Mouse (Mus musculus): Measurements from ENCODE around the gene Lama5.

The Lama5 gene

DNA sequence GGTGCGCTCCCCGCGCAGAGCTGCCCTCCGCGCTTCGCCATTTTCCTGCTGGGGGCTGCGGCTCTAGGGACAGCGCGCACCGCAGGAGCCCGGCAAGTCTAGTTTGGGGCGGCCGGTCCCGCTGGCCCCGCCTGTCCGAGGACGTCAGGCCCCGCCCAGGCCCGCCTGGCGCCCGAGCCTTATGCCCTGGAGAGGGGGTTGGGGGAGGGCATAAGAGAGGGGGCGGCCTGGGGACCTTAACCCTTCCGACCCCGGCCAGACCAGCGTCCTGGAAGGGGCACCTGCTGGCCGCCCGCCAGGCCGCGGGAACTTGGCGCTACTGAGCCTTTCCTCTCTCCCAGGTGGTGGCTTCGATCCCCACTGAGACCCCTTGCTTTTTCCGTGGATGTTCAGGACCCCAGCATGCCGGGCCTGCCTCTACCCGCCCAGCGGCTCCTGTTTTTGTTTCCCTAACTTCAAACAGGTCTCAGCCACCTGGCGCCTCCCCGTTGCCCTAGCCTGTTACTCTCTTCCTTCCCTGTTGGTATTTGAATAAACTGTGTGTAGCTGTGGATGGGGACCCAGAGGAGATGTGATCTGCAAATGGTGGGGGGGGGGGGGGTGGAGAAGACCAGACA lies at the start of gene Lama5:
Lama5 (minus strand) TSS at position 98 of the 617 bp plus-strand sequence.
- DNase-seq (ENCODE audit: low spot score in 2 of 2), result peak in 1 of 2 experiments; percentile 49

DNA sequence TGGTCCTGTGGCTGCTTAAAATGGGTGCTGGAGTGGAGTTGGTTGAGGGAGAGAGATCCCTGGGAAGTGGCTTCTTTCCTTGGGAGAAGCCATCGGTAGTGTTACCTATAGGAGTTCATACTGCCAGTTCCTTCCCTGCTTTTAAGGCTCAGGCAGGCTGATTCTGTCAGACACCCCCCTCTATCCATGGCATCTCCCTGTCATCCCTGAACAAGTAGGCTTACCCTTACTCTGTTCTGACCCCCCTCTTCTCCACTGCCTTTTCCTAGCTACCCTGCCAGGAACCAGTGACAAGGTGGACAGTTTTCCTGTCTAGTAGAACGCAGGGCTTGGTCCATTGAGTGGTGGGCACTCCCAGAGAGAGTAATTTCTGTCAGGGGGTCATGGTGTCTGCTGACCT lies 48.9 kb upstream of the Lama5 start:
- no peak for DNase-seq (ENCODE audit: low spot score in 2 of 2)

DNA sequence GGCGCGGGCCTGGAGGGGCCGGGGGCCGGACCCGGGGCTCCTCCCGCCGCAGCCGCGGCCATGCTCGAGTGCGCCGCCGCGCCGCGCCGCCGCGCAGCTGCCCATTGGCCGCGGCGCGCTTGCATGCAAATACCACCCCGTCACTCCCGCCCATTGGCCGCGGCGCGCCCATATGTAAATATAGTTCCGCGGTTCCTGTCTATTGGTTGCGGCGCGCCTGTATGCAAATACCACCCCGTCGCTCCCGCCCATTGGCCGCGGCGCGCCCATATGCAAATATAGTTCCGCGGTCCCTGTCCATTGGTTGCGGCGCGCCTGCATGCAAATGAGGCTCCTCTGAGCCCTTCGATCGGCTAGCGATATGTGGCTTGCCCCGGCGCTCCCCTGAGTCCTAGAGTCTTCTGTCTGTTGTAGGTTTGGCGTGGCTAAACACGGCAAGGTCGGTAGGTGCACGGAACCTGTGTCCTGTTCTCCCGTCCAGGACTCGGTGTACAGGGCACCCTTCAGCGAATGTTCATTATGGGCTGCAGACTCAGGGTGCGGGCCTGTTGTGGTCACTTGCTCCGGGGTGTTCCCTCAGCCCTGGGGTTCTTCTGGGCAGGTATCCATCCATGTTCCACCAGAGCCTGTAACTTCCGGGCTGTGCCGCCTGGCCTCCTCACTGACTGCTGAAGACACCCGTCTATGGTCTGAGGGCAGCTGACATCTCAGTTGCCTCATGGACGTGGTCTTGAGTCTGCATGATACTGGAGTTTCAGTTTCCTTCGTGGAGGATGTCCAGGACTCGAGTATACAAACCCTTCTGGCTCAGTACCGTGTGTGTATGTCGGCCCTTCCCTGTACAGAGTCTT lies 48.0 kb upstream of the Lama5 start, which contains the start of gene Cables2:
Cables2 (minus strand) TSS at position 103 of the 851 bp plus-strand sequence.
- peak; percentile 96 to 98 for DNase-seq (ENCODE audit: low spot score in 2 of 2)

DNA sequence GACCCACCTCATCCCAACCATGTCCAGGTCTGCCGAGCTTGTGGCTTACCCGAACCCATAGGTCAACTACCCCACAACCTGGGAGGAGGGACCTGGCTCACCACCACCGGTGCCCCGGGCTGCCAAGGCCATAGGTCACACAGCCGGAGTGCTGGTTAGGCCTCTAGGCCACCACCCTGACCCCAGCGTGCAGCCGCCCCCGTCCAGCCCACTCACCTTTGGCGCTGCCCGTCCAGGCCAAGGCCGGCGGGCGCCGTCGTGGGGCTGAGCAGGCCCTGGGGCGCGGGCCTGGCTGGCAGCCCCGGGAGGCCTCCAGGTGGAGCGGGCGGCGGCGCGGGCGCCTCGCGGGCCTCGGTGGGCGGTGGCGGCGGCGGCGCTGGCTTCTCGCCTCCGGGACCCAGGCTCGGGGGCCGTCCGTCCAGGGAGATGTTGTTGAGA lies 47.2 kb upstream of the Lama5 start:
- DNase-seq (ENCODE audit: low spot score in 2 of 2), result peak; percentile 55 to 69

DNA sequence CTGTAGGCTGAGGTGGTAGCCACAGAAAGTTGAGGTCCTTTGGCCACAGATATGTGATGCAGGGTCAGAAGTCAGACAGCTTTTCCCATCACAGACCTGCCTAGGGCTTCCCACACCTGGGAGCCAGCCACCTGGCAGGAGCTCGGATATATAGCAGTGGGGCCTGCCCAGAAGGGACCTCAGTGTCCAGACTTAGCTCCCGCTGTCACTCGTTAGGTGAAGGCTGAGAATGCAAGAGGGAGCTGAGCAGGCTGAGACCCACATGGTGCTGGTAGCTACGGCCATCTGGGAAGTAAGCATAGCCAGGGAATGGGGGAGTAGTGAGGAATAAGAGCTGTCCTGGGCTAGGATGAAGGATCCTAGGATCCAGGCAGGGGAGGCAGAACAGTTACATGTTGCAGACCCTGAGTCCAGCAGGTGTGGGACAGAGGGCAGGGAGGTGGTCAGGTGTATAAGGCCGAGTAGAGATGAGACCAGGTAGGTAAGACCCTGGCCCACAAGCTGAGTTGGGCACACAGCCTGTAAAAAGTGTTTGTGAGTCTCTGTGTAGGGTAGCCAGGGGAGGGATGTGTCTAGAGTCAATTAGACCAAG lies 46.2 kb upstream of the Lama5 start:
- peak in 1 of 2 experiments; percentile 59 for DNase-seq (ENCODE audit: low spot score in 2 of 2)

DNA sequence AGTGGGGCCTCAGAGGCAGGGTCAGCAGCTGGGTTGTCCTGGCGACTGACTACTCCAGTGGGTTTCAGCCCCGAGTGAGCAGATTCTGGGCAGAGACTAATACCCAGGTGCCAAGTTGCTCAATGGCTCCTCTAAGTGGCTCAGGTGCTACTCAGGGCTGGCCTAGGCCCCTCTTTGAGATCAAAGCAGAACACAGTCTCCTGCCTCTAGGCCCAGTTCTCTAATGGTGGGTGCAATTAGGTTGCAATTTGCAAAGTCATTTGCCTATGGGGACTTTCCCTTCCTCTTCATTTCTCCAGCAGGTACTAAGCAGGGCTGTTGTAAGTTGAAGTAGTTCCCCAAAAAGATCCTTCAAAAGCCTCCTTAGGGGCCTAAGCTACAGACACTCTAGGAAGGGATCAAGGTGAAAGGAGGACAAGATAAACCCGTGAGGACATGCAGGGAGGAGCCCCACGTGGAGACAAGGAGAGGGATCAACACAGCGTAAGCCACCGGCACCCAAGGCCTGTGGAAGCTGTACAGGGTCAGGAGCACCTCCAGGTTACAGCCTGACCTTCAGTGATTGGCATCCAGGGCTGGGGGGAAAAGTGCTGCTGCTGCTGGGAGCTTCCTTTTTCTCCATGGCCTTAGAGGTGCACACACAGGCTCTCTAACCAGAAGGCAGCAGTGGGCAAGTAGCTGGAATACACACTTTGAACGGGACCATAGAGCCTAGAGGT lies 45.0 kb upstream of the Lama5 start:
- no peak for DNase-seq (ENCODE audit: low spot score in 2 of 2)

DNA sequence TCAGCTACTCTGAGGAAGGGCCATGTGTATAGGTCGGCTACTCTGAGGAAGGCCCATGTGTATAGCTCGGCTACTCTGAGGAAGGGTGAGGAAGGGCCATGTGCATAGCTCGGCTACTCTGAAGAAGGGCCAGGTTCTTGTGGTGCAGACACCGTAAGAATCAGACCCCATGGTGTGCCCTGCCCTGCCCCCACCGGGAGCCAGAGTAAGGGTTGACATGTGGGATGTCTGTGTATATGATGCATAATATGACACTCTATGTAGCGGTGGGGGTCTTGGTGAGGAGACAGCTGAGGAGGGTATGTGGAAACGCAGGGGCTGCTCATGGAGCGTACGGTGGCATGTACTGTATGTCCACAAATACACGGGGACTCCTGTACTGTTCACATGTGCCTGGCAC lies 43.7 kb upstream of the Lama5 start:
- DNase-seq (ENCODE audit: low spot score in 2 of 2), result no peak

DNA sequence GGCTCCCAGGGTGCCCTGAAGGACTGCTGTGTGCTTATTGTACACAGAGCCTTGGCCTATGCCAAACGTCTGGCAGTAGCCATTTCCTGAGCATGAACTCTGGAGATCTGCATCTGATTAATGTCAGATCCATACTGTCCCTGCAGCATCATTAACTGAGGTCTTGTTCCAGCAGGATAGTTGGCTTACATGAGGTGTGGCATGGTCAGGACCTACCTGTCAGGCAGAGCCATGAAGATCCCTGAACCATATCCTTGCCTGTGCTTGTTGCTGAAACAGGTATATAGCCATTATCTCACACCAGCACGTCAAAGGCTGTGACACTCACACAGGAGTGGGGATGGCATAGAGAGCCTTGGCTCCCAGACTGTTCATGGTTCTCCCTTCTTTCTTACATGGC lies 42.3 kb upstream of the Lama5 start:
- no peak for DNase-seq (ENCODE audit: low spot score in 2 of 2)

DNA sequence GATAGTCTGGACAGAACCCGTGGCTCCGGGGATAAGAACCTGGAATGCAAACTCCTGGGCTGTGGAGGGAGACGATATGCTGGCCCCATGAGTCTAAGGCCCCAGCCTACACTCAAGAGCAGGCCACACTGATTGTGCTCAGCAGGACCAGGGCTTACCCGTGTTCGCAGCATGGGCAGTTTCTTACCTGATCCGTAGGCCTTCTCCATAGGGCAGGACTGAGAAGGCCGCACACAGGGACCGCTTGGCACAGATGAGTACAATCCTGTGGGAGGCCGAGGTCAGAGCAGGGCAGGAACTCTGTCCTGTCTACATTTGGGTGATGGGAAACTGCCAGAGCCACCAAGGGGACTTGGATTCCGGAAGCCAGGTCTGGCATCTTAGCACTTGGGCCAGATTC lies 37.2 kb upstream of the Lama5 start:
- peak in 1 of 2 experiments; percentile 35 for DNase-seq (ENCODE audit: low spot score in 2 of 2)

DNA sequence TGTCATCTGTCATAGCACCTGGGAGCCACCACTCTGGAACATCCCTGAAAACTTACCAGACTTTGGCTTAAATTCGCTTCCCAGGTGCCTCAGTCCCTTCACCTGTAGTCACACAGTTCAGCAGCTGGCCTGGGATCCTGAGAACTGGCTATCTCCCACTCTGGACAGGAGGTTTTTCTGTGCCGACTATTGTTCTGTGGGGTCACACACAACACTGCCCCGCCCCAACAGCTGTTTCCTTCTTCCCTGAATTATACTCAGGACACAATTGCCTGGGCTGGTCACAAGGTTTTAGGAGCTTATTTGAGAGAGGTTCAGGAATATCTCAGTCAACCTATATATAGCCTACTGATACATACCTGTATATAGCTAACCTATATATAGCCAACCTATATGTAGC lies 36.8 kb upstream of the Lama5 start:
- peak in 1 of 2 experiments; percentile 26 for DNase-seq (ENCODE audit: low spot score in 2 of 2)

DNA sequence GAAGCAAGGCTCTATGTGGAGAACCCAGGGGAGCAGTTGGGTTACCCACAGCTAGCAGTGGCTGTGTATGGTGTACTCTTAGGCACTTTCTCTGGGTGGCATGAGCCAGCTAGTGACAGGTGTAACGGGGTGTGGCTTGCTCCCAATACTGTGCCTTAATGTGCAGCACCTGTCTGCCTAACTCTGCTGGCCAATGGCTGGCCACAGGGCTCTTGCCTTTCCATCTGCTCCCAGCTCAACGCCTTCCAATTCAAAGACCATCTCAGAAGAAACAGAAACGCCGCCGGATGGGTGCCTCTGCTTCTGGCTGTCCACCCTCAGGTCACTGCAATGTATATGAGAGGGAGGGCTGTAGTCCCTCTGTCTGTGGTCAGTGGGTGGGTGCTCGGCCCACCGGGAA lies 36.2 kb upstream of the Lama5 start:
- DNase-seq (ENCODE audit: low spot score in 2 of 2), result peak in 1 of 2 experiments; percentile 30

DNA sequence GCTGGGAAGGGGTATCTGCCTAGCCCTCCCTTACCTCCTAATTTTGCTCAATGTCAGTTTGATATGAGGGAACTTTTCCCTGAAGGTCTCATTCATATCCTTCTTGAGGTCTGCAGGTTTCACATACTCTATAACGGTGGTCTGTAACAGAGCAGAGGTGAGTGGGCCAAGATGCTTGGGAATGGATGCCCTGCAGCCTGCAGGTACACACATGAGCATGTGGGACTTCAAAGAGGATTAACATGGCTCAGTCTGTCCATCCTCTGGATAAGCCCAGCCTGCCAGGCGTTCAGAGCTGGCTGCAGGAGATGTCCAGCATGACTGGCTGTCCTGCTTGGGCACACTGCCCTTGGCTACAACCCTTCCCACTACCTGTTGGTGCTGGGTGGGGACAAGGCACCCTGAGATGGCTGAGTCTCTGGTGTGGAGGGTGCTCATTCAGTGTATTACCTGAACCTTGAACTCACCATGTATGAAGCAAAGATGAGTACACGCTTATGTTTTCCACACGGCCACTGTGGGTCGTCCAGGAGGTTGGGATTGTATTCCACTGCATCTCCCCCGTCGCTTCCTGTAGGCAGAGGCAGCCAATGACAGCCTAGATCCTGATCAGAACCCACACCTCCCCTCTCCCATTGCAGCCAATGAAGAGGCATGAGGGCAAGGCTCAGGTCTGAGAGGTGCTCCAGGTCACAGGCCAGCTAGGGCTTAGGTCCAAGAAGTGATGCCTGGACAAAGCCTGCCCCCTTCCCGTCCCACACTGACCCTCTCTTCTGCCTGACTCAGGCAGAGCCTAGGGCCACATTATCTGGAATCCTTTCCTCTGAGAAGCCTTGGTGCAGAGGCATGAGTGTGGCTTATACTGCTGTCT lies 35.2 kb upstream of the Lama5 start:
- DNase-seq (ENCODE audit: low spot score in 2 of 2), result peak in 1 of 2 experiments; percentile 34

DNA sequence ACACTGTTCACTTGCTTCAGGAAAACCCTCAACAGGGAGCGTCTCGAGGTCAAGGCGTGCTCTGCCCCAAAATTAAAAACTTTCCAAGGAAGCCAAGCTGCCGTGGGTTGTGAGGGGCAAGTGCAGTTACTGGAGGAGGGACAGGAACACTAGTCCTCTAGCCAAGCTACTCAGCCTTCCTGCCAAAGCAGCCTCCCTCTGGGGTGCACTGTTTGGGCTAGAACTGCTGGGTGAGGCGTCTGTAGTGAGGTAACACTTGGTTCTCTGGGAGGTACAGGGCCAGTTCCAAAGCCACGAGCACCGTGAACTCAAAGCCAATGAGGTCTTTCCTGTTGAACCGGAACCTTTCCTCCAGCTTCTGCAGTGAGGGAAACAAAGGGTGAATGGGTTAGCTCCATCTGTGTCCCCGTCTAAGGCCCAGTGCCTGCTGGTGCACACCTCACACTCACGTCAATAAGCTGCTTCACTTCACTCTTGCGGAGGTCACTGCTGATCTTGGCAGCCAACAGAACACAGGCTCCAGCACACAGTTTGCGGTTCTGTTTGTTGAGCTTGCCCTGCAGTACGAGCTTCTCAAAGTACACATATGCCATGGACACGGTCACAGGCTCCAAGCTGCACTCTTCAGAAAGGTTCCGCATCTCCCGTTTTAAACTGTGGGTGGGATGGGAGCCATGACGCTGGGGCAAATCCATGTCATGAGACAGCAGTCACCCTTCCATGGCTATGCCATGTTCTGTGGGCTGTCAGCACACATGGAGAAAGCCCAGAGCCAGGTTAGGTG lies 34.4 kb upstream of the Lama5 start:
- DNase-seq (ENCODE audit: low spot score in 2 of 2), result peak in 1 of 2 experiments; percentile 28

DNA sequence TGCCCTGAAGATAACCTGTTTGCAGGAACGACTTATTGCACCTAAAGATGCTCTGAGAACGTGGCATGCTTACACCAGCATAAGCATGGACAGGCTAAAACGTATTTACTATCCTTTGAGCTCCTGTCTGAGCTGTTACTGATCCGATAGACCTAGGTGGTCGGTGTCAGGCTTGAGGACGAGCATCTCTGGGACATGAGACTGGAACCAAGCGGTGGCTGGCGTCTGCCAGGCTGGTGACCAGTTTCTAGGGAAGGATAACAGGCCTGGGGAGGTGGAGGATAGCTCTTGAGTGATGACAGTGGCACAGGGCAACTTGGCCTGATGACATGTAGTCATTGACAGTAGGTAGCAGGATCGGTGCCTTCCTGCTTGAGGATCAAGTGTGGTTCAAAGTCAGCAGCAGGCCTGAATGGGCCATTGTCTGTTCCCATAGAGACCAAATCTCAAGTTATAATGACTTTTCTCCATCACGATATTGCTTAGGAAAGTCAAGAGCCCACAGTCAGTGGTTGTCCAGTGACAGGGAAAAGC lies 33.4 kb upstream of the Lama5 start:
- DNase-seq (ENCODE audit: low spot score in 2 of 2), result peak in 1 of 2 experiments; percentile 29

DNA sequence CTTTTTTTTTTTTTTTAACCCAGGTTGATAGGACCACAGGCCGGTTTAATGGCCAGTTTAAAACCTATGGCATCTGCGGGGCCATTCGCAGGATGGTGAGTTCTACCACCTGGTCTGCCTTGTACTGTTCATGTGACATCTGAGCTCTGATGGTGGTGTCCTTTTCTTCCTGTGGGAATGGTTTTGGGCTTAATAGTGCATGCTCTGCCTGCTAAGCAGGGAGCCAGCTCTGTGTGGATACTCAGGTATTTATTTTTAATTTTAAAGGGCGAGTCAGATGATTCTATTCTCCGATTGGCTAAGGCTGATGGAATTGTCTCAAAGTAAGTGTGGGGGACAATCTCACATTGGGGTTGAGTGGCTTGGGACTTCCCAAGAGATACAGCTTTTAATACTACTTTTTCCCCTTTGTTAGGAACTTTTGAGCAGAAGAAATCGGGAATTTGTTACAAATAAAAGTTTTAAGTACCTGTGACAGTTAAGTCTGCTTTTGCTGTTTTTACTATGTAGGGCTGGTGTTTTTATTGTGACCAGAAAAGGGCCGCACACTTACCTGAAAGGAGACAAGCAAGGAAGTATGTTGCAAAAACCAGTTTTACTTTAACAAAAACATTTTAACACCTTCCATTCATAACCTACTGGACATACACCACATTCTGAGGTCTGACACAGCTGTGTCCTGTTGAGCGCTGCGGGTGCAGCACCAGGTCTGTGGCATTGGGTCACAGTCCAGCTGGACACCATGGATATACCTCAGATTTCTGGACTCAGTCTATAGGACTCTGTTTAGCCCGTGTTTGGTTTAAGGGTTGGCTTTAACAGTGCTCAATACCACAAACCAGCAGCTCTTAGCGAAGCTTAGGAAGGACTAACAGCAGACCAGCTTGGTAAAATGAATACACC lies 32.6 kb upstream of the Lama5 start:
- no peak for DNase-seq (ENCODE audit: low spot score in 2 of 2)

DNA sequence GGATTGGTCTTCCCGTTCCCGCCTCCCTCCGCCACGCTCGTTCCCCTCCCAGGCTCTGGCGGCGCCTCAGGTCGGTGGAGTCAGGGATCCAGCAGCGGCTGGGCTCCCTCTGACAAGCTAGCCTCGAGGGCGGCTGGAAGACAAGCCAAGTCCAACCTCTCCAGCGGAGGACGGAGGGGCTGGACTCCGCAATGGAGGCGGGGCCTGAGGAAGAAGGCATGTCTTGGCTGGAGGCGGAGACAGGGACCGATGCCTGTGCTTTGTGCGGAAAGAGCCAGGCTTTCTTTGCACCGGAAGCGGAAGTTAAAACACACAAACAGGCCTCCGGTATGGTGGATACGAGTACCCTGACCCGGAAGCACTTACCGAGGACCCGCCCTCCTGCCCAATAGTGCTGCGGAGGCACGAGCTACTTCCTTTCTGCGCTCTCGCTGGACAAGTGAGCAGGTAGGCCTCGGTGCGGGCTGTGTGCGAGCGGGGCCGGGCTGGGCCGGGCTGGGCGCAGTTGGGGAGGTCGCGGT lies 31.4 kb upstream of the Lama5 start, which contains the start of gene Rps21:
Rps21 (plus strand) TSS at position 377 of the 521 bp plus-strand sequence.
- peak; percentile 99 for DNase-seq (ENCODE audit: low spot score in 2 of 2)

DNA sequence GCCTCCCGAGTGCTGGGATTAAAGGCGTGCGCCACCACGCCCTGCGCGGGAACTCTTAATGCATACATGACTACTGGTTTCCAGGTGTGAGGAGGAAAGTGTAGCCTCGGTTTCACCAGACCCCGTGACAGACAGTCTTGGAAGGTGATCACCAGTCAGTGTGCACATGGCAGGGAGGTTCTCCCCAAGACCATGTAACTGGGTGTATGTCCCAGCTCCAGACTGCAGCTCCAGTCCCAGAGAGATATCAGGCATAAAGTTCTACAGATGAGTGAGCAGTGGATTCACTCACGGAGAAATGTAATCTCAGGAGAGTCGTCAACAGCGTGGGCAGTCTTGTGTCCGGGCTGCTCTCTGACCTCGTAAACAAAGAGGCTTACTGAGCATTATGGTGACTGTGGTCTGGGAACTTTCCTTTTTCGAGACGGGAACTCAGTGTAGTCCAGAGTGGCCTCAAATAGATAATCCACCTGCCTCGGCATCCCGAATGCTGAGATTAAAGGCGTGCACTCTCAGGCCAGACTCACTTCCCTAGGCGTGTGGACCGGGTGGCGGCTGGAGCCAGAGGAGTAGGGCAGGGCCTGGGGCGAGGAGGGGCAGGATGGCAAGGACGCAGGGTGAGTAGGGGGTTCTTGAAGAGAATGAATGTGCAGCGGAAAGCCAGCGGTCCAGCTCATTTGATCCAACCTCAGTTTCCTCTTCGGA lies 30.8 kb upstream of the Lama5 start:
- no peak for DNase-seq (ENCODE audit: low spot score in 2 of 2)

DNA sequence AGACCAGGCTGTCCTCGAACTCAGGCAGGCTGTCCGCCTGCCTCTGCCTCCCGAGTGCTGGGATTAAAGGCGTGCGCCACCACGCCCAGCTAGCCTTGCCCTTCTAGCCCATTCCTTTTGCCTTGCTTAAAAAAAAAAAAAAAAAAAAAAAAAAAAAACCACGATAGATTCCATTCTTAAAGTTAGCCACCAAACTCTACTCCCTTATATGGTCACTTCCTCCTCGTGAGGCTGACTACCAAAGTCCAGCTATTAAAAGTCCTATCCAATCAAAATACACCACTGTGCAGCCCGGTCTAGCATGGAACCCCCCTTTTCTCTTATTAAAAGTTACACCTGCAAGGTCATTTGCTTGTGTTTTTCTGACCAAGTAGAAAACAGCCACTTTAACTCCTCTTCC lies 30.0 kb upstream of the Lama5 start:
- no peak for DNase-seq (ENCODE audit: low spot score in 2 of 2)

All from right cerebral cortex, postnatal 10 days (tissue).